Mouse (Mus musculus): ENCODE measurements around the gene Gm8251. TPM values are rescaled to one million over a fixed set of nuclear protein-coding genes. Genes with fewer than 3 reads are reported as not detected.

The Gm8251 gene
- not detected in 2 replicates for polyA plus RNA-seq (2012; rRNA removed)

GRCm38 (mm10) chr1:44061836-44062235, at the start of gene Gm8251:
TSS of gene Gm8251 (minus strand) at chr1:44061936.

GRCm38 (mm10) chr1:44102259-44102717, 40.6 kb upstream of the Gm8251 start, which contains the start of gene Tex30:
TSS of gene Tex30 (minus strand) at chr1:44102441.

GRCm38 (mm10) chr1:44019934-44020333, 41.8 kb downstream of the Gm8251 start, which contains the start of gene Mettl21c:
TSS of gene Mettl21c (minus strand) at chr1:44020034.

Other genes with a start within 250 kb of the Gm8251 start
- gene Uxs1, start 234.1 kb downstream of the Gm8251 start, polyA plus RNA-seq (2012; rRNA removed), result 23.5 and 25.2 TPM in 2 replicates
- 5.2 and 5.8 TPM in 2 replicates for gene Tpp2, start 128.3 kb downstream of the Gm8251 start, polyA plus RNA-seq (2012; rRNA removed)
- 0.10 and 0.37 TPM in 2 replicates for gene Mettl21c, start 41.9 kb downstream of the Gm8251 start, polyA plus RNA-seq (2012; rRNA removed)
- gene Tex30, start 40.5 kb upstream of the Gm8251 start, polyA plus RNA-seq (2012; rRNA removed), result 6.5 and 8.2 TPM in 2 replicates
- gene Kdelc1, start 56.9 kb upstream of the Gm8251 start, polyA plus RNA-seq (2012; rRNA removed), result 31.7 and 51.6 TPM in 2 replicates
- gene Bivm, start 57.0 kb upstream of the Gm8251 start, polyA plus RNA-seq (2012; rRNA removed), result 10.2 and 11.1 TPM in 2 replicates
- 4.5 and 4.8 TPM in 2 replicates for gene Ercc5, start 85.8 kb upstream of the Gm8251 start, polyA plus RNA-seq (2012; rRNA removed)
- gene Mettl21e, start 157.0 kb upstream of the Gm8251 start, polyA plus RNA-seq (2012; rRNA removed), result not detected in 2 replicates